Mouse (Mus musculus) Patski (cell line): Measurements from ENCODE around the gene Tmem165. TPM values are rescaled to one million over a fixed set of nuclear protein-coding genes. Genes with fewer than 3 reads are reported as not detected.

Experiments
- ATAC-seq: fragments of 100-300 bp; one replicate; pipeline ENCODE4 v1.8.0; 2021
- CTCF ChIA-PET: fragments of 350-600 bp; sonication (Branson Sonifier 250); formaldehyde crosslinking; loops from one replicate; lab custom pipeline; 2022; ENCODE audit warnings: inconsistent platforms; lab: Charles Lee
- POLR2A ChIA-PET: fragments of 350-600 bp; sonication (Branson Sonifier 250); formaldehyde crosslinking; loops from one replicate; lab custom pipeline; 2022; ENCODE audit warnings: antibody characterized with exemption, inconsistent platforms; lab: Charles Lee
- DNase-seq: peaks from one replicate; pipeline ENCODE4 v3.0.0-alpha.2; 2011; ENCODE audit warnings: low read depth, low spot score
- H3K27me3 ChIP-seq: fragments of 371-371 bp; one replicate; pipeline ENCODE4 v1.5.1; 2021
- CTCF ChIP-seq: fragments of 100-300 bp; IDR thresholded peaks from one replicate; pipeline ENCODE4 v1.5.1; 2021
- in situ Hi-C: fragments of 300-500 bp; cut with MboI; formaldehyde crosslinking; loops from 3 replicates; pipeline ENCODE4 v1.11.1; 2018; ENCODE audit warnings: low pct_unique_long_range_greater_than_20kb, mixed read lengths
- polyA plus RNA-seq: library from polyadenylated mRNA; unstranded; gene quantifications from one replicate; pipeline ENCODE4 v1.2.3, GENCODE M21; 2021

Gene Tmem165
- polyA plus RNA-seq, 1 experiment from 2014 or later = 129 TPM

DNA sequence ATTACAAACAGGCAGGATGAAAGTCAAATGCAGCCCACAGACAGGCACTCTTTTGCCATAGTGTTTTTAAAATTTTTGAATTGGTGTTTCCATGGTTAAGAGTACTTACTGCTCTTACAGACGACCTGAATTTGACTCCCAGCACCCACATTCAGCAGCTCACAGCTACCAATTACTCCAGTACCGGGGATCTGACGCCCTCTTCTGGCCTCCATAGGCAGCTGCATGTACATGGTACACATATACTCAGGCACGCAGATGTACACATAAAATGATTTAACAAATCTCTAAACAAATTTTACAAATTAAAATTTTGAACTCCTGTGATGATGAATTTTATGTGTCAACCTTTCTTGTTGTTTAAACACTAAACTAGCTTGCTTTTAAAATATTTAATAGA is 13.2 kb upstream of the Tmem165 start:
- in situ Hi-C loops = no loop called here
- DNase-seq = no peak
- no peaks in the 10 kb centered on the region for H3K27me3 ChIP-seq
- ATAC-seq = no peak
- POLR2A ChIA-PET = no interaction called here
- CTCF ChIA-PET = interaction anchor here (1.1 to 1.8 kb wide), 3 partner anchors 10 to 28 kb away, joined by 3 to 5 read pairs (median 3); no protein-coding TSS in a partner anchor
- TF ChIP-seq CTCF = no peak

DNA sequence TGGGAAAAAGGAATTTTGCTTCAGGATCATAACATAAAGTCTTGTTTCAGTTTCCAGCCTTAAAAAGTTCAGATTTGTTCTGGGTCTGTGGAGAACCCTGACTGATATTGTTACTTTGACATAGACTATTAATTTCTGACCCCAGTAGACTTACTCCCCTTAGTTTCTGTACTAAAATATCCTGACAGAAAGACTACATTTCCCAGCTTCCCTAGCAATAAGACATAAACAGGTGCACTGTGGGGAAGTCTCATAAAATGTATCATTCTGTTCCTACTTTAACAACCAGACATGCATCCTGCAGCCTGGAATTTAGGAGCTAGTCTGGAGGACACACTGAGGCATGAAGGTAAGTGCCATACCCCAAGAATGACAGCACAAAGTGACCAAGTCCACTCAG is 12.6 kb upstream of the Tmem165 start:
- TF ChIP-seq CTCF = no peak
- POLR2A ChIA-PET = no interaction called here
- ATAC-seq (no peak), DNase-seq (no peak)
- CTCF ChIA-PET = interaction anchor here (1.1 kb wide), 2 partner anchors 11 to 27 kb away, joined by 3 read pairs; no protein-coding TSS in a partner anchor
- H3K27me3 ChIP-seq = peaks cover 4% of the 10 kb centered on the region
- in situ Hi-C loops = no loop called here

DNA sequence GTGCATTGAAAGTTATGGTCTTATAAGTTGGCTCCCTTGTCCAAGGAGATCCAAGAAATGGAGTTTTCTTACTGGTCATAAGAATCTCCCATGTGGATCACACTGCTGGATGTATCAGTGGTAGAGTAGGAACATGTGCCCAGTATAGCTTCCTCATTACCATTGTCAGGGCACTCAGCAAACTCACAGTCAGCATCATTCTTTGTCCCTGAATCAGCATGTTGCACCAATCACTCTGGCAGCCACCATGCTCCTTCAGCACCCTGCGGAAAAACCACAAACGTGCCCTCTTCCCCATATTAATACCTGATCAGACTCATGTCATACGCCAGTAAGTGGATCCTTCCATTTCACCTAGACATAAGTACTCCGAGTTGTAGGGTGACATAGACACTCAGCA is 8.6 kb upstream of the Tmem165 start:
- in situ Hi-C loops = no loop called here
- no peak for TF ChIP-seq CTCF
- ChIA-PET POLR2A (no interaction called here), CTCF (no interaction called here)
- H3K27me3 ChIP-seq = peaks cover 4% of the 10 kb centered on the region
- DNase-seq (no peak), ATAC-seq (no peak)

DNA sequence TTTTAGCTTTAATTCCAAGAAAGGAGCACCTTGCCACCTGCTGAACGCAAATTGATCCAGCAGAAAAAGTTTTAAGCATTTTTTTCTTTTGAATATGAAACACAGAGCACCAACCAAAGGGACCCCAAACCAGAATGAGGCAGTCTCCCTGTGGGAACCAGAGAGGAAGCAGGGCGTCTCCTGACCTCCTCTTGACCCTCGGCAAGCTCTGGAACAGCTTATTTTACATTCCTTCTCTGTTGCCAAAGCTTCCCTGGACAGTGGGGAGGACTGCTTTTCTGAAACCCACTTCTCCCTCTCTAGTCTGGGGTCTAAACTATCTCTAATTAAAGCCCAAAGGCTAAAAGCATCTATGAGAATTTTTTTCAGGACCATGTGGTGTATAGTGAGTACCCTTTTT is 7.3 kb upstream of the Tmem165 start:
- ChIA-PET CTCF (no interaction called here), POLR2A (no interaction called here)
- ATAC-seq = no peak
- in situ Hi-C loops = no loop called here
- TF ChIP-seq CTCF = no peak
- H3K27me3 ChIP-seq = peaks cover 4% of the 10 kb centered on the region
- DNase-seq = no peak

DNA sequence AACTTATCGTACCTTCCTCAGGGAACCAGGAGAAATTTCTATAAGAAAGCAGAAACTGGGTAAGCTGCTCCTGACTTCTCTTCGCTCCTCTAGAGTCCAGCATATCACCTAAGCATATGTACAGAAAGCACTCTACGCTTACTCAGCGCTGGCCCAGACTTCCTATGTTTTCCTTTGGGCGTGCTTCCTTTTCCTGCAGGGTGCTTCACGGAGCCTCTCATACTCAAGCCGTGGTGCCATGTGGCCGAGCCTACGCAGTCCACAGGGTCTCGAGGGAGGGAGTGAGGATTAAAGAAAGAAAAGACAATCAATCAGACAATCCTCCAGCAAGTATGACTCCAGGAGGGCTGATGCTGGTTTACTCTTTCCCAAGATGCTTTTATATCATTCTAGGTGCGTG is 6.8 kb upstream of the Tmem165 start:
- peaks cover 4% of the 10 kb centered on the region for H3K27me3 ChIP-seq
- POLR2A ChIA-PET = no interaction called here
- no peak for ATAC-seq
- TF ChIP-seq CTCF = no peak
- no peak for DNase-seq
- CTCF ChIA-PET = interaction anchor here (1.1 kb wide), 1 partner anchor 42 kb away, joined by 3 read pairs; no protein-coding TSS in a partner anchor
- in situ Hi-C loops = no loop called here

DNA sequence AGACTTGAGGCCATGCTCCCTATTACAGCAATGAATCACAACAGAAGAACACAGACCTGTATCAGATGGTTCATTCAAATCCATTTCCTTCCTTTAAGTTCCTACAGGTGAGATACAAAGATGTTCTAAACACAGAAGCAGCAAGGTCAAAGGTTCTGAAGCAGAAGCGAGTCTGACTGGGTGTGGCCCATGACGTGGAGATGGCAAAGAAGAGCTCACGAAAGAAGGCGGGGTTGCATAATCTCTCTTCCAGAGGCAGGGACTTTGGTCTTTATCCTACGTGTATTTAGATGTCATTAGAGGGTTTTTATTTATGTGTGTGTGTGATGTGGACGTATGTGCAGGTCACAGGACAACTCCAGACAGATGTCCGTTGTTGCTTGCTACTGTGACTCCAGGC is 6.0 kb upstream of the Tmem165 start:
- no peak for ATAC-seq
- ChIA-PET CTCF (interaction anchor here (1.1 kb wide), 2 partner anchors 15 to 43 kb away, joined by 3 to 5 read pairs; no protein-coding TSS in a partner anchor), POLR2A (no interaction called here)
- in situ Hi-C loops = no loop called here
- TF ChIP-seq CTCF = no peak
- no peak for DNase-seq
- peaks cover 4% of the 10 kb centered on the region for H3K27me3 ChIP-seq

DNA sequence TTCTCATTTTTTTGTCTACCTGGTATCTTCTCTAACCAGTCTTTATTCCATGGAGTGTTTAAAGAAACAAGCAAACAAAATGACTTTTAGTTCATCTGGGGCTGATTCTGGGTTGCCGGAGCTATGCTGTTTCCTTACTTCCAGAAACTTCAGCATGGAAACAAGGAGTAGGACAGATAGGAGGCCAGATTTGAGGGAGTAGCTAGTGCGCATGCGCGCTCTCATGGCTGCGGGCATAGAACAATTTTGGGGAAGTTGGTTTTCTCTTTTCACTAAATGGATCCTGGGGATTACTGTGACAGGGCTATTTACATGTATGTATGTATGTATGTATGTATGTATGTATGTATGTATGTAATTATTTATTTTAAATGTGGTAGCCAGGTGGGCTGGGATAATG is 4.5 kb upstream of the Tmem165 start:
- POLR2A ChIA-PET = interaction anchor here (0.6 kb wide), 1 partner anchor 112 kb away, joined by 4 read pairs; no protein-coding TSS in a partner anchor
- CTCF ChIA-PET = no interaction called here
- in situ Hi-C loops = no loop called here
- H3K27me3 ChIP-seq = peaks cover 4% of the 10 kb centered on the region
- DNase-seq (no peak), ATAC-seq (no peak)
- no peak for TF ChIP-seq CTCF

DNA sequence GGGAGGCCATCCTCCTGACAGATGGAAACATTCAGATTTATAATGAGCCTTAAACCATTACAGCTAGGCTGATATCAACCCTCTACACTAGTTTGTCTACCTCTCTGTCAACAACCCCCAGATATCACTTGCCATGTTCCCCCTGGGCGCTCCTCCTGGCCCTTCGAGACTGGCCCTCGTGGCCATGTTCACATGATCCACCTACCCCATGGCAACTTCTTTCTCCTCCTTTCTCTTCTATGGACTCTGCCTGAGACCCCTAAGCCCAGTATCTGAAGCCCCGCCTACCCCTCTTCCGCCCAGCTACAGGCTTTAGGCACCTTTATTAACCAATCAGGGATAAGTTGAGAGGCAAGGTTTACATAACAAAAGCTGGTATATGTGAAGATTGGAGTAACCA is 3.9 kb upstream of the Tmem165 start:
- no peak for TF ChIP-seq CTCF
- DNase-seq = no peak
- in situ Hi-C loops = no loop called here
- POLR2A ChIA-PET = no interaction called here
- ATAC-seq = no peak
- CTCF ChIA-PET = interaction anchor here (1.2 kb wide), 1 partner anchor 10 kb away, joined by 5 read pairs; no protein-coding TSS in a partner anchor
- peaks cover 4% of the 10 kb centered on the region for H3K27me3 ChIP-seq

DNA sequence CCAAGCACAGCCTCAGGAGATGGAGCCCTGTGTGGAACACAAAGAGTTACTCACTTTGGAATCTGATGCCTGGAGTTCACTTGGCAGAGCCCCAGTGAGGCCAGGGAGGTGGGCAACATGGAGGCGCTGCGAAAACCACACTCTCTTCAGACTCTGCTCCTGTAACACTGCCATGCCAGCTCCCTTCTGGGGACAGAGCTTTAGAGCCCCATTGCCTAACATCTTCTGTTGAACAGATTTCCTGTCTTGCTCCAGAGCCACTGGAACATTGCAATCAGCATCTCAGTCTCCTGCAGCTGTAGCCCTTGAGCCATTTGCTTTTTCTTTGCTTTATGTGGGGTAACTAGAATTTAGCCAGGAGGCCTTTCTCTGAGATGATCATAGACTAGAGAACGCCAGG is 1.4 kb upstream of the Tmem165 start:
- ATAC-seq = no peak
- POLR2A ChIA-PET = interaction anchor here (1.0 kb wide), 1 partner anchor 37 kb away, joined by 4 read pairs; no protein-coding TSS in a partner anchor
- CTCF ChIA-PET = interaction anchor here (1.5 kb wide), 1 partner anchor 11 kb away, joined by 3 read pairs; no protein-coding TSS in a partner anchor
- DNase-seq = no peak
- in situ Hi-C loops = no loop called here
- H3K27me3 ChIP-seq = no peaks in the 10 kb centered on the region
- TF ChIP-seq CTCF = no peak

DNA sequence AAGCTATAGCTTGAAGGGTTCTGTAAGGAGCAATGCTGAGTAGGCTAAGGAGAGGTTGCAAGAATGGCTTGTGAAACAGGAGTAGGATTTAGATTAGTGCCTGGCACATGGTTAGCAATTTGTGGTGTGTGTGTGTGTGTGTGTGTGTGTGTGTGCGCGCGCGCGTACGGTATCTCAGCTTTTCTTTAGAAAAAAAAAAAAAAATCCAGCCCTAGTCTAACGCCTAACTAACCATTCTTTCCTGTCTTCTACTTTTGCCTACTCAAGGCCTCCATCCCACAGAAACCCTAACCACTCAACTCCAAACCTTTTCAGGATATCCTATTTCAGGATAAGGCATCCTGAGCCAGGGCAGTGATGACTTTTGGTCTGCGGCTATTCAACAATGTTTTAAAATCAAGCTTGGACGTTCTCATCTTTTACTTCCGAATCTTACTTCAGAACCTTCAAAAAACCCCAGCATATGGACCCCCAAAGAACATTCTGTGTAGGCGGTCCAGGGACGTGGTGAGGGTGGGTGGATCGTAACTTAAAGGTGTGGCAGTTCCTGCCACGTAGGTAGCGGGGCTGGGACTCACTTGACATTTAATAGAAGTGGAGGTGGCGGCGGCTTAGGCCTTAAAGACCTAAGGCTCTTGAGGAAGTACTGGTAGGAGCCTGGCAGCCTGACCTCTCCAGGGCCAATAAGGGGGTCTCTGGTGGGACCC is 484 bp upstream of the Tmem165 start:
- in situ Hi-C loops = no loop called here
- ChIA-PET POLR2A (interaction anchor here (0.7 to 1.2 kb wide), 2 partner anchors 22 to 43 kb away, joined by 3 to 6 read pairs; partner anchors contain the start of gene Srd5a3), CTCF (no interaction called here)
- H3K27me3 ChIP-seq = no peaks in the 10 kb centered on the region
- DNase-seq = no peak
- TF ChIP-seq CTCF = no peak
- ATAC-seq = no peak

DNA sequence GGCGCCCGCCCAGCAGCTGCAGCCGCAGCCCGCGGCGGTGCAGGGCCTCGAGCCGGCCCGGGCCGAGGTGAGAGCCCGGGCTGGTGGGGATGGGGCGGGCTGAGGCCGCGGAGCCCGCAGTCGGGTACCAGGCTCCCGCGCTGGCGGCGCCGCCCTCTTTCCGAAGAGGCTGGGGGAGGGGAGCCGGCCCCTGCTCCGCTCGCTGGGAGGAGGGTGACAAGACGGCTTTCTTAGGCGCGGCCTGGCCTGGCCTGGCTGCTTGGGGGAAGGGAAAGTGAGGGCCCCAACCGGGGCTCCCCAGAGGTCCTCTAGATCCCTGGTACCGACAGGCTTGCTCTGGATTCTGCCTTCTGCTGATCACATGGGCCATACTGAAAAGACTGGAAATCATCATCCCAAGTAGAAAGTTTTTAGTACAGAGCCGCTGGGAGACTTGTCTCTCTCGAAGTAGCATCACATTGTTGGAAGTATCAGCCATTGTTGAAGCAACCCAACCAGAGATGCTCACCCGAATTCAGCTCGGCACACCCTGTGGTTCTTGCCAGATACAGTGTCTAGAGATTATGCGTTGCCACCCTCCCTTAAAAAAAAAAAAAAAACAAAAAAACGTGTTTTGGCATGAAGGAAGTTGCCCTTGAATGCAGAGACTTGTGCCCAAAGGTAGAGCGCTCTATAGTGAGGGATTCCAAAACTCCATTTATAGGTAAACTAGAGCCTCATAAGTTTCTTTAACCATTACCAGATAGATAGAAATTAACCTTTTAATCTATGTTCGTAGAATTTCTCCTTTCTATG is 803 bp downstream of the Tmem165 start:
- DNase-seq = no peak
- ChIA-PET CTCF (no interaction called here), POLR2A (interaction anchor here (0.5 to 1.1 kb wide), 4 partner anchors 8 to 146 kb away, joined by 3 to 9 read pairs (median 3); no protein-coding TSS in a partner anchor)
- no peaks in the 10 kb centered on the region for H3K27me3 ChIP-seq
- no peak for TF ChIP-seq CTCF
- in situ Hi-C loops = no loop called here
- ATAC-seq = peak; percentile 83
